Mouse (Mus musculus): ENCODE results near the gene Fahd1.

Gene Fahd1

GRCm38 (mm10) chr17:24850065-24850772 is at the start of gene Fahd1:
Gene Fahd1 (minus strand): TSS chr17:24850364.
- peak; percentile 86 to 90 for DNase-seq

GRCm38 (mm10) chr17:24899153-24899552 is 49.0 kb upstream of the Fahd1 start:
- DNase-seq = no peak

- no peak for DNase-seq
These were observed 48.1 kb upstream of the Fahd1 start for GRCm38 (mm10) chr17:24898041-24898854.

GRCm38 (mm10) chr17:24897600-24897999 is 47.4 kb upstream of the Fahd1 start:
- DNase-seq = no peak

GRCm38 (mm10) chr17:24896993-24897269 is 46.8 kb upstream of the Fahd1 start:
- no peak for DNase-seq

GRCm38 (mm10) chr17:24896241-24896992 is 46.3 kb upstream of the Fahd1 start, which contains the start of gene Nme3:
Gene Nme3 (plus strand): TSS chr17:24896500.
- DNase-seq = peak; percentile 61 to 75

GRCm38 (mm10) chr17:24895571-24896240 is 45.5 kb upstream of the Fahd1 start:
- no peak for DNase-seq

GRCm38 (mm10) chr17:24894995-24895547 is 44.9 kb upstream of the Fahd1 start, which contains the start of the genes Eme2 and Mrps34:
Gene Eme2 (minus strand): TSS chr17:24895087.
Gene Mrps34 (plus strand): TSS chr17:24895116.
- peak; percentile 55 to 65 for DNase-seq

GRCm38 (mm10) chr17:24894061-24894994 is 44.2 kb upstream of the Fahd1 start:
- no peak for DNase-seq

GRCm38 (mm10) chr17:24893276-24893675 is 43.1 kb upstream of the Fahd1 start:
- no peak for DNase-seq

- DNase-seq = no peak
These were observed 42.6 kb upstream of the Fahd1 start for GRCm38 (mm10) chr17:24892785-24893184.

- no peak for DNase-seq
These were observed 41.2 kb upstream of the Fahd1 start for GRCm38 (mm10) chr17:24891321-24891720.

GRCm38 (mm10) chr17:24890151-24891092 is 40.3 kb upstream of the Fahd1 start:
- no peak for DNase-seq

GRCm38 (mm10) chr17:24888862-24889261 is 38.7 kb upstream of the Fahd1 start:
- no peak for DNase-seq

GRCm38 (mm10) chr17:24887291-24888080 is 37.3 kb upstream of the Fahd1 start:
- DNase-seq = no peak

GRCm38 (mm10) chr17:24886932-24887271 is 36.7 kb upstream of the Fahd1 start:
- DNase-seq = no peak

- peak; percentile 95 for DNase-seq
These were observed 36.2 kb upstream of the Fahd1 start, which contains the start of the genes Nubp2 and Spsb3 for GRCm38 (mm10) chr17:24886134-24886931. Gene Nubp2 (minus strand): TSS chr17:24886349. Gene Spsb3 (plus strand): TSS chr17:24886643.

Measured in spleen, adult 18-20 months (tissue).